Mouse (Mus musculus) G1E-ER4 (cell line): Measurements from ENCODE around the gene Ccdc91. TPM values are rescaled to one million over a fixed set of nuclear protein-coding genes. Genes with fewer than 3 reads are reported as not detected.

Source experiments
- GATA1 ChIP-seq: IDR thresholded peaks from one replicate; pipeline ENCODE4 v1.8.0; 2012; ENCODE audit warnings: low read length, inconsistent platforms
- polyA plus RNA-seq: library from polyadenylated mRNA; stranded (reverse); fragments of >175 nt; gene quantifications from 2 replicates; pipeline ENCODE4 v1.2.3, GENCODE M21; 2012

Ccdc91 gene
- polyA plus RNA-seq, 1 experiment = 21.2 TPM

- no peak for TF ChIP-seq GATA1
These were observed 168.8 kb downstream of the Ccdc91 start for GRCm38 (mm10) chr6:147644391-147644790.

GRCm38 (mm10) chr6:147646401-147646968, 170.9 kb downstream of the Ccdc91 start:
- TF ChIP-seq GATA1 = no peak

GRCm38 (mm10) chr6:147658025-147658424, 182.4 kb downstream of the Ccdc91 start:
- no peak for TF ChIP-seq GATA1

GRCm38 (mm10) chr6:147660718-147661117, 185.1 kb downstream of the Ccdc91 start:
- TF ChIP-seq GATA1 = no peak

DNA sequence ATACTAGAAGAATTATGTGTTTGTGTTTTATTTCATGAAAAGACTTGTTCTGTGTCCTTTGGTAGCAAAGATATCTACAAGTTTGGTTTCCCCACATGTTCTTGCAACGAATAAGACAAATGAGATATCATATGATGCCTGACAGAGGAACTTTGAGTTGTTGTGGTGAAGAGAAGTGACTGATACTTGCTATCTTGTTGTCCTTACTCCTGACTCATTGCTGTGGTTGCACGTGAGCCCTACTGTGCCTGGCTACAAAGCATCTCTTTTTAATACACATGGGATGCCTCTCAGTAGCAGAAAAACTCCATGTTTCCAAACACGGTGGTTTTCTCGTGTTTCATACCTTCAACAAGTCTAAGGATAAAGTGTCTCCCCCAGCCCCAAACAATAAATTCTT, 186.2 kb downstream of the Ccdc91 start:
- no peak for TF ChIP-seq GATA1

DNA sequence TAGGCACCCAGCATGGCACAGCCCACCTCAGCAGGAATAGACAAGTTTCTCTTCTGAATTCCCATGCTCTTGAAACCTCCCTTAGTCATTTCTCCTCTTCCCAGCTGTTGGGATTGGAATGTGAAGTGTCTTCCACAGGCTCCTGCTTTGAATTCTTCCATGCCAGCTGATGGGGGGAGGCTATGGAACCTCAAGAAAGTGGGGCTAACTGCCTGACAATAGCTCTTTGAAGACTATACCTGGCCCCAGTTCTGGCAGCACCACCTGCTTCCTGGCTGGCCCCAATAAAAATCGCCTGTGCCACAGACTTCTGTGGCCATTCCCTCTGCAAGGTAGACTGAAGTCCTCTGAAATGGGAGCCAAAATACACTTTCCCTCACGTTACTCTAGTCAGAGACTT, 187.0 kb downstream of the Ccdc91 start:
- TF ChIP-seq GATA1 = no peak

DNA sequence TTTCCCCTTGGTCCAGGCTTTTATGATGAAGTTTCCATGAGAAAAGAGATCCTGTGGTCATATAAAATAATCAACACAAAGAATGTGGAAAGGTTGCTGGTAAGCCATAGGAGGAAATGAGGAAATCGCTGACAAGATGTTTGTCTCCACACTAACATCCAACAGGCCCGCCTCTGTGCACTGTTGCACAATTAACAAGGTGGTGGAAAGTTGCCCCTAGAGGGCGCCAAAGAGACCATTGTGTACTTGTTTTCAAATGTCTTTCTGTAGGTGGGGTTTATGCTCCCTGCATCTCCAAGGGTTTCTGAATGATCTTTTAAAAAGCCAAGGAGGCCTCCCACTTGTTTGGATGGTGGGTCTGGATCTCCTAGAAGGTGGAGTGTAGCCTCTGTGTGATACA, 188.7 kb downstream of the Ccdc91 start:
- no peak for TF ChIP-seq GATA1

GRCm38 (mm10) chr6:147671366-147671765, 195.7 kb downstream of the Ccdc91 start:
- no peak for TF ChIP-seq GATA1

DNA sequence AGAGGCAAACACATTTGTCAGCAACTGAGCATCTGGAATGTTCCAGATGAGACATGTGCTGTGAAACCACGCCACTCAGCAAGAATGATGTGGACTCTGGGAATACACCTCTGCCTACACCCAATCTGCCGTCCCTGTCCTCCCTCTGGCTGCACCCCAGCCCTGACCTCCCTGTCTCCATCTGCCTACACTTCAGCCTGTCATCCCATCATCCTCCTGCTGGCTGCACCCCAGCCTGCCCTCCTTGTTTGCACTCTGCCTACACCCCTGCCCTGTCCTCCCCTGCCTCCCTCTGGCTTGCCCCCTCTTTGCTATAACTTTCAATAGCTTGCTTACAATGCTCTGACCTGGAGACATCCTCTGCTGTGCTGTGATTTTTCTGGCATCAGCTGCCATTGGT, 196.9 kb downstream of the Ccdc91 start:
- TF ChIP-seq GATA1 = no peak

- TF ChIP-seq GATA1 = no peak
These were observed 199.6 kb downstream of the Ccdc91 start for GRCm38 (mm10) chr6:147675022-147675733.

GRCm38 (mm10) chr6:147676214-147676613, 200.6 kb downstream of the Ccdc91 start:
- no peak for TF ChIP-seq GATA1

Other genes with a start within 250 kb of the Ccdc91 start
- not detected in 2 replicates for gene Pthlh, start 211.6 kb upstream of the Ccdc91 start, polyA plus RNA-seq